Mouse (Mus musculus) MEL (cell line): Measurements from ENCODE around the gene Pcgf1. TPM values are rescaled to one million over a fixed set of nuclear protein-coding genes. Genes with fewer than 3 reads are reported as not detected.

Experiments used
- DNase-seq: peaks from one replicate; pipeline ENCODE4 v3.0.0; 2011; ENCODE audit warnings: low read depth, low spot score
- H3K27ac ChIP-seq: 2 replicates; pipeline ENCODE4 v1.5.1; 2012; ENCODE audit warnings: low read depth, mild to moderate bottlenecking, control low read depth, low read length, moderate library complexity; ENCODE audit not compliant: control insufficient read depth
- H3K27me3 ChIP-seq, 2 experiments: fragments of 150-350 bp in 1 of 2; sonication (generic) in 1 of 2; 2 replicates each; pipeline ENCODE4 v1.6.1; 2012; ENCODE audit warnings: low read length in 2 of 2, mild to moderate bottlenecking in 2 of 2, improper control_type of control experiment in 1 of 2, moderate library complexity in 1 of 2; ENCODE audit not compliant: insufficient read depth in 2 of 2, control insufficient read depth in 1 of 2
- H3K36me3 ChIP-seq, 2 experiments: 2 replicates each; pipeline ENCODE4 v1.6.1; 2012 to 2014; ENCODE audit warnings: low read length in 2 of 2, improper control_type of control experiment in 1 of 2, inconsistent platforms in 1 of 2, mild to moderate bottlenecking in 1 of 2; ENCODE audit not compliant: insufficient read depth in 2 of 2, control insufficient read depth in 1 of 2
- H3K4me1 ChIP-seq, 2 experiments: fragments of 150-350 bp in 1 of 2; sonication (generic) in 1 of 2; 2 replicates each; pipeline ENCODE4 v1.6.1; 2012; ENCODE audit warnings: low read length in 2 of 2, improper control_type of control experiment in 1 of 2, mild to moderate bottlenecking in 1 of 2; ENCODE audit not compliant: insufficient read depth in 2 of 2, control insufficient read depth in 1 of 2
- H3K4me3 ChIP-seq, 2 experiments: fragments of 150-350 bp in 1 of 2; sonication (generic) in 1 of 2; 2 replicates each; pipeline ENCODE4 v1.5.1; 2012; ENCODE audit warnings: low read depth in 2 of 2, low read length in 2 of 2, mild to moderate bottlenecking in 2 of 2, moderate library complexity in 2 of 2, control low read depth in 1 of 2, improper control_type of control experiment in 1 of 2; ENCODE audit not compliant: control insufficient read depth in 1 of 2, insufficient read depth in 1 of 2
- H3K79me2 ChIP-seq: 2 replicates; pipeline ENCODE4 v1.6.1; 2012; ENCODE audit warnings: mild to moderate bottlenecking, low read length, moderate library complexity; ENCODE audit not compliant: control insufficient read depth, poor library complexity, insufficient read depth
- H3K9ac ChIP-seq: 2 replicates; pipeline ENCODE4 v1.6.1; 2012; ENCODE audit warnings: low read depth, mild to moderate bottlenecking, control low read depth, low read length, moderate library complexity; ENCODE audit not compliant: control insufficient read depth, poor library complexity, severe bottlenecking
- H3K9me3 ChIP-seq: fragments of 150-350 bp; sonication (generic); replicated peaks from 2 replicates; pipeline ENCODE4 v1.6.1; 2012; ENCODE audit warnings: mild to moderate bottlenecking, low read length, improper control_type of control experiment, moderate library complexity; ENCODE audit not compliant: insufficient read depth
- BHLHE40 ChIP-seq: IDR thresholded peaks from 2 replicates; pipeline ENCODE4 v1.6.1; 2012; ENCODE audit warnings: low read depth, mild to moderate bottlenecking, inconsistent platforms, low read length, improper control_type of control experiment, borderline replicate concordance
- CHD1 ChIP-seq: IDR thresholded peaks from 2 replicates; pipeline ENCODE4 v1.6.1; 2012; ENCODE audit warnings: low read depth, mild to moderate bottlenecking, inconsistent platforms, low read length, improper control_type of control experiment
- CHD2 ChIP-seq: IDR thresholded peaks from 2 replicates; pipeline ENCODE4 v1.6.1; 2011; ENCODE audit warnings: low read length, improper control_type of control experiment
- CTCF ChIP-seq, 3 experiments: IDR thresholded peaks in 2 of 3; conservative IDR thresholded peaks in 1 of 3; 2 replicates each; pipeline ENCODE4 v1.5.1; 2011 to 2012; ENCODE audit warnings: low read length in 3 of 3, low read depth in 2 of 3, mild to moderate bottlenecking in 2 of 3, improper control_type of control experiment in 1 of 3, inconsistent platforms in 1 of 3, mixed read lengths in 1 of 3, moderate library complexity in 1 of 3; ENCODE audit not compliant: control insufficient read depth in 1 of 3, insufficient read depth in 1 of 3, poor library complexity in 1 of 3, severe bottlenecking in 1 of 3
- GABPA ChIP-seq: IDR thresholded peaks from 2 replicates; pipeline ENCODE4 v1.6.1; 2012; ENCODE audit warnings: low read depth, mild to moderate bottlenecking, inconsistent platforms, low read length, improper control_type of control experiment, moderate library complexity
- GATA1 ChIP-seq: IDR thresholded peaks from 2 replicates; pipeline ENCODE4 v1.6.1; 2011; ENCODE audit warnings: low read depth, low read length, improper control_type of control experiment
- HCFC1 ChIP-seq: IDR thresholded peaks from 2 replicates; pipeline ENCODE4 v1.6.1; 2012; ENCODE audit warnings: low read depth, mild to moderate bottlenecking, inconsistent platforms, low read length, improper control_type of control experiment, moderate library complexity
- JUND ChIP-seq: IDR thresholded peaks from 2 replicates; pipeline ENCODE4 v1.6.1; 2011; ENCODE audit warnings: low read depth, mild to moderate bottlenecking, improper control_type of control experiment, low read length
- KAT2A ChIP-seq: conservative IDR thresholded peaks from 2 replicates; pipeline ENCODE4 v1.6.1; 2012; ENCODE audit warnings: low read depth, low read length, improper control_type of control experiment, inconsistent platforms
- MAFK ChIP-seq: IDR thresholded peaks from 2 replicates; pipeline ENCODE4 v1.6.1; 2011; ENCODE audit warnings: low read depth, mild to moderate bottlenecking, low read length, improper control_type of control experiment, borderline replicate concordance
- MAX ChIP-seq: IDR thresholded peaks from 2 replicates; pipeline ENCODE4 v1.6.1; 2011; ENCODE audit warnings: low read length, improper control_type of control experiment
- MEF2A ChIP-seq: IDR thresholded peaks from 2 replicates; pipeline ENCODE4 v1.6.1; 2014; ENCODE audit warnings: low read depth, mild to moderate bottlenecking, inconsistent platforms, low read length, improper control_type of control experiment; ENCODE audit not compliant: poor library complexity, insufficient replicate concordance, severe bottlenecking; ENCODE audit errors: extremely low read depth
- MYB ChIP-seq: IDR thresholded peaks from 2 replicates; pipeline ENCODE4 v1.6.1; 2011; ENCODE audit warnings: mild to moderate bottlenecking, low read depth, low read length, improper control_type of control experiment
- MYC ChIP-seq: IDR thresholded peaks from 2 replicates; pipeline ENCODE4 v1.6.1; 2011; ENCODE audit warnings: low read depth, mild to moderate bottlenecking, low read length, improper control_type of control experiment, moderate library complexity
- NELFE ChIP-seq: IDR thresholded peaks from 2 replicates; pipeline ENCODE4 v1.6.1; 2011; ENCODE audit warnings: low read depth, low read length, improper control_type of control experiment
- NRF1 ChIP-seq: IDR thresholded peaks from 2 replicates; pipeline ENCODE4 v1.6.1; 2014; ENCODE audit warnings: low read depth, mild to moderate bottlenecking, inconsistent platforms, low read length, improper control_type of control experiment, moderate library complexity; ENCODE audit not compliant: poor library complexity, insufficient read depth, severe bottlenecking
- POLR2A ChIP-seq, 2 experiments: IDR thresholded peaks; 2 replicates each; pipeline ENCODE4 v1.6.1; 2011 to 2012; ENCODE audit warnings: low read length in 2 of 2, mild to moderate bottlenecking in 2 of 2, control low read depth in 1 of 2, improper control_type of control experiment in 1 of 2, low read depth in 1 of 2, moderate library complexity in 1 of 2; ENCODE audit not compliant: control insufficient read depth in 1 of 2, insufficient read depth in 1 of 2, poor library complexity in 1 of 2
- POLR2AphosphoS2 ChIP-seq: IDR thresholded peaks from 2 replicates; pipeline ENCODE4 v1.6.1; 2011; ENCODE audit warnings: low read length, improper control_type of control experiment
- POLR2AphosphoS5 ChIP-seq: IDR thresholded peaks from 2 replicates; pipeline ENCODE4 v1.6.1; 2012; ENCODE audit warnings: low read depth, borderline replicate concordance, mild to moderate bottlenecking, inconsistent platforms, low read length, moderate library complexity, mixed read lengths
- RAD21 ChIP-seq: IDR thresholded peaks from 2 replicates; pipeline ENCODE4 v1.6.1; 2011; ENCODE audit warnings: mild to moderate bottlenecking, low read depth, low read length, improper control_type of control experiment
- SMC3 ChIP-seq: IDR thresholded peaks from 2 replicates; pipeline ENCODE4 v1.6.1; 2011; ENCODE audit warnings: low read depth, low read length, improper control_type of control experiment
- TAL1 ChIP-seq: IDR thresholded peaks from 2 replicates; pipeline ENCODE4 v1.6.1; 2012; ENCODE audit warnings: mild to moderate bottlenecking, inconsistent platforms, low read length, moderate library complexity, mixed read lengths
- TBP ChIP-seq: IDR thresholded peaks from 2 replicates; pipeline ENCODE4 v1.8.0; 2011; ENCODE audit warnings: low read depth, low read length, improper control_type of control experiment
- TCF12 ChIP-seq: IDR thresholded peaks from 2 replicates; pipeline ENCODE4 v1.6.1; 2014; ENCODE audit warnings: low read depth, mild to moderate bottlenecking, inconsistent platforms, low read length, improper control_type of control experiment, moderate library complexity
- USF1 ChIP-seq: IDR thresholded peaks from 2 replicates; pipeline ENCODE4 v1.6.1; 2014; ENCODE audit warnings: low read depth, mild to moderate bottlenecking, inconsistent platforms, low read length, improper control_type of control experiment, moderate library complexity
- USF2 ChIP-seq, 2 experiments: IDR thresholded peaks; 2 replicates each; pipeline ENCODE4 v1.6.1; 2011 to 2012; ENCODE audit warnings: improper control_type of control experiment in 2 of 2, low read length in 2 of 2, borderline replicate concordance in 1 of 2, inconsistent platforms in 1 of 2, low read depth in 1 of 2, mild to moderate bottlenecking in 1 of 2; ENCODE audit not compliant: insufficient read depth in 1 of 2
- ZC3H11A ChIP-seq: IDR thresholded peaks from 2 replicates; pipeline ENCODE4 v1.6.1; 2012; ENCODE audit warnings: low read depth, mild to moderate bottlenecking, inconsistent platforms, low read length, improper control_type of control experiment
- ZMIZ1 ChIP-seq: IDR thresholded peaks from 2 replicates; pipeline ENCODE4 v1.6.1; 2012; ENCODE audit warnings: low read depth, mild to moderate bottlenecking, inconsistent platforms, low read length, improper control_type of control experiment, moderate library complexity
- ZNF384 ChIP-seq: IDR thresholded peaks from 2 replicates; pipeline ENCODE4 v1.6.1; 2012; ENCODE audit warnings: low read depth, mild to moderate bottlenecking, inconsistent platforms, low read length, improper control_type of control experiment
- polyA plus RNA-seq, 2 experiments: library from polyadenylated mRNA; stranded (reverse) in 1 of 2; unstranded in 1 of 2; fragments of >175 nt in 1 of 2; fragments of >200 nt in 1 of 2; gene quantifications; 2 replicates each; pipeline versions ENCODE4 v1.2.1 to v1.2.4; 2012; ENCODE audit warnings: low replicate concordance in 2 of 2, low read depth in 1 of 2; ENCODE audit not compliant: insufficient read length in 2 of 2, insufficient read depth in 1 of 2, missing spikeins in 1 of 2
- total RNA-seq: library from RNA; depleted of rRNA; stranded (reverse); fragments of 300-350 nt; gene quantifications from 2 replicates; pipeline ENCODE4 v1.2.3, GENCODE M21; 2012

Pcgf1 gene
- total and polyA plus RNA-seq, 3 experiments: 18.2 to 25.2 TPM; not detected in 1

GRCm38 (mm10) chr6:83111510-83112136, 34.0 kb downstream of the Pcgf1 start:
- Histone ChIP-seq H3K9ac (no peak overlapping the region), H3K27ac (no peak overlapping the region), H3K4me1 (peaks cover 0 to 3% of the 10 kb centered on the region in 2 experiments; a peak in 3 of 4 replicates), H3K4me3 (no peak overlapping the region), H3K9me3 (no peaks in the 10 kb centered on the region), H3K36me3 (peaks cover 0 to 11% of the 10 kb centered on the region in 2 experiments; a peak in 3 of 4 replicates), H3K27me3 (no peaks in the 10 kb centered on the region), H3K79me2 (peaks cover 29% of the 10 kb centered on the region)
- no peak for TF ChIP-seq MEF2A
- TF ChIP-seq ZNF384: peak; percentile 78
- TF ChIP-seq NRF1: no peak
- peak; percentile 20; the same call in 1 of the 2 replicates for TF ChIP-seq TAL1
- DNase-seq: no peak

- Histone ChIP-seq H3K9me3 (no peaks in the 10 kb centered on the region), H3K9ac (peak within 1 kb of the TSS; percentile 88), H3K36me3 (peaks cover 0 to 20% of the 10 kb centered on the region in 2 experiments; a peak in 3 of 4 replicates), H3K4me3 (peak within 1 kb of the TSS; percentile 89 to 94), H3K4me1 (peaks cover 0 to 18% of the 10 kb centered on the region in 2 experiments; a peak in 3 of 4 replicates), H3K79me2 (peaks cover 32% of the 10 kb centered on the region), H3K27ac (peak within 1 kb of the TSS; percentile 90), H3K27me3 (no peaks in the 10 kb centered on the region)
- DNase-seq: peak; percentile 93
- TF ChIP-seq MYC: no peak
- TF ChIP-seq TCF12: peak; percentile 61
- TF ChIP-seq HCFC1: peak; percentile 87
- TF ChIP-seq KAT2A: no peak; the same call in 1 of the 2 replicates
- TF ChIP-seq POLR2AphosphoS5: no peak
- TF ChIP-seq MYB: no peak
- no peak for TF ChIP-seq TAL1
- no peak for TF ChIP-seq CHD1
- TF ChIP-seq CHD2: no peak
- no peak for TF ChIP-seq GABPA
- TF ChIP-seq POLR2AphosphoS2: peak; percentile 95
- TF ChIP-seq BHLHE40: no peak
- peak; percentile 72 for TF ChIP-seq ZMIZ1
- TF ChIP-seq JUND: no peak
- no peak for TF ChIP-seq GATA1
- no peak; the same call in none of the 2 replicates for TF ChIP-seq RAD21
- peak; percentile 80 for TF ChIP-seq TBP
- TF ChIP-seq USF2 (IDR thresholded peaks at IDR 0.05; ENCODE audit: borderline replicate concordance in 1 of 2, insufficient read depth in 1 of 2, low read depth in 1 of 2, low read length in 2 of 2): no peak
- TF ChIP-seq CTCF (IDR thresholded peaks at IDR 0.05 in 2 of 3, conservative IDR thresholded peaks at IDR 0.05 in 1 of 3; ENCODE audit: control insufficient read depth in 1 of 3, insufficient read depth in 1 of 3, low read depth in 2 of 3, low read length in 3 of 3, poor library complexity in 1 of 3, severe bottlenecking in 1 of 3): peak in 1 of 3 experiments; percentile 53; a peak in 2 of 6 replicates
- no peak for TF ChIP-seq SMC3
- TF ChIP-seq MAX: no peak; the same call in none of the 2 replicates
- TF ChIP-seq POLR2A (IDR thresholded peaks at IDR 0.05; ENCODE audit: control insufficient read depth in 1 of 2, insufficient read depth in 1 of 2, low read depth in 1 of 2, low read length in 2 of 2, poor library complexity in 1 of 2): peak; percentile 93 to 97
- TF ChIP-seq ZC3H11A: no peak
- TF ChIP-seq USF1: no peak
- no peak for TF ChIP-seq ZNF384
- no peak for TF ChIP-seq MAFK
- TF ChIP-seq NELFE: peak; percentile 96
These were observed 37.5 kb downstream of the Pcgf1 start, which contains the start of gene Mogs for GRCm38 (mm10) chr6:83115011-83115671. TSS of gene Mogs (plus strand) at chr6:83115496.
